Mouse (Mus musculus): Measurements from ENCODE around the gene Ccdc142. TPM values are rescaled to one million over a fixed set of nuclear protein-coding genes. Genes with fewer than 3 reads are reported as not detected.

The Ccdc142 gene
- polyA plus RNA-seq, 1 experiment from 2014 or later: 2.4 TPM

- no peak overlapping the region for H3K4me3 ChIP-seq (ENCODE audit: low read length)
- no peaks in the 10 kb centered on the region for H3K36me3 ChIP-seq (ENCODE audit: control insufficient read depth, insufficient read depth, low read length)
- WGBS: 88% methylated on average over 9 of the region's 9 CpGs
- no peaks in the 10 kb centered on the region for H3K9me3 ChIP-seq (ENCODE audit: control insufficient read depth, low read length)
- H3K4me2 ChIP-seq (replicated peaks; ENCODE audit: low read depth, low read length): no peak overlapping the region
- H3K4me1 ChIP-seq (ENCODE audit: control insufficient read depth, insufficient read depth, low read length): peaks cover 20% of the 10 kb centered on the region
- H3K27me3 ChIP-seq (ENCODE audit: control insufficient read depth, insufficient read depth, low read length): no peaks in the 10 kb centered on the region
- H3K9ac ChIP-seq (ENCODE audit: low read depth, low read length): no peak overlapping the region
- ATAC-seq (ENCODE audit: low FRiP score, low TSS enrichment): no peak
- H3K27ac ChIP-seq (ENCODE audit: low read depth, low read length): no peak overlapping the region
Observed at GRCm38 (mm10) chr6:83132176-83132919, 30.9 kb downstream of the Ccdc142 start.

GRCm38 (mm10) chr6:83134226-83134625 lies 32.8 kb downstream of the Ccdc142 start:
- no peak overlapping the region for H3K9ac ChIP-seq (ENCODE audit: low read depth, low read length)
- no peak overlapping the region for H3K4me3 ChIP-seq (ENCODE audit: low read length)
- ATAC-seq (ENCODE audit: low FRiP score, low TSS enrichment): no peak
- H3K27me3 ChIP-seq (ENCODE audit: control insufficient read depth, insufficient read depth, low read length): no peaks in the 10 kb centered on the region
- WGBS: 68% methylated on average over 3 of the region's 3 CpGs
- no peak overlapping the region for H3K4me2 ChIP-seq (replicated peaks; ENCODE audit: low read depth, low read length)
- no peaks in the 10 kb centered on the region for H3K9me3 ChIP-seq (ENCODE audit: control insufficient read depth, low read length)
- H3K36me3 ChIP-seq (ENCODE audit: control insufficient read depth, insufficient read depth, low read length): no peaks in the 10 kb centered on the region; the same call in 1 of the 2 replicates
- H3K4me1 ChIP-seq (ENCODE audit: control insufficient read depth, insufficient read depth, low read length): peaks cover 34% of the 10 kb centered on the region
- H3K27ac ChIP-seq (ENCODE audit: low read depth, low read length): no peak overlapping the region

GRCm38 (mm10) chr6:83134951-83135513 lies 33.6 kb downstream of the Ccdc142 start, which contains the start of gene Rtkn:
Gene Rtkn, plus strand, starts transcription at chr6:83135463.
- H3K9me3 ChIP-seq (ENCODE audit: control insufficient read depth, low read length): no peaks in the 10 kb centered on the region
- peak within 1 kb of the TSS; percentile 66 for H3K4me3 ChIP-seq (ENCODE audit: low read length)
- H3K27me3 ChIP-seq (ENCODE audit: control insufficient read depth, insufficient read depth, low read length): no peaks in the 10 kb centered on the region
- no peaks in the 10 kb centered on the region; the same call in 1 of the 2 replicates for H3K36me3 ChIP-seq (ENCODE audit: control insufficient read depth, insufficient read depth, low read length)
- peak within 1 kb of the TSS; percentile 89 for H3K9ac ChIP-seq (ENCODE audit: low read depth, low read length)
- peak within 1 kb of the TSS; percentile 74 for H3K4me2 ChIP-seq (replicated peaks; ENCODE audit: low read depth, low read length)
- peaks cover 34% of the 10 kb centered on the region for H3K4me1 ChIP-seq (ENCODE audit: control insufficient read depth, insufficient read depth, low read length)
- 62% methylated on average over 7 of the region's 7 CpGs for WGBS
- no peak for ATAC-seq (ENCODE audit: low FRiP score, low TSS enrichment)
- peak within 1 kb of the TSS; percentile 99 for H3K27ac ChIP-seq (ENCODE audit: low read depth, low read length)

- no peaks in the 10 kb centered on the region; the same call in 1 of the 2 replicates for H3K36me3 ChIP-seq (ENCODE audit: control insufficient read depth, insufficient read depth, low read length)
- peak overlapping the region; percentile 66 for H3K4me3 ChIP-seq (ENCODE audit: low read length)
- 2% methylated on average over 37 of the region's 37 CpGs for WGBS
- peak overlapping the region; percentile 74 for H3K4me2 ChIP-seq (replicated peaks; ENCODE audit: low read depth, low read length)
- H3K27me3 ChIP-seq (ENCODE audit: control insufficient read depth, insufficient read depth, low read length): no peaks in the 10 kb centered on the region
- peaks cover 34% of the 10 kb centered on the region for H3K4me1 ChIP-seq (ENCODE audit: control insufficient read depth, insufficient read depth, low read length)
- H3K9me3 ChIP-seq (ENCODE audit: control insufficient read depth, low read length): no peaks in the 10 kb centered on the region
- ATAC-seq (ENCODE audit: low FRiP score, low TSS enrichment): no peak
- peak overlapping the region; percentile 99 for H3K27ac ChIP-seq (ENCODE audit: low read depth, low read length)
- peak overlapping the region; percentile 89 for H3K9ac ChIP-seq (ENCODE audit: low read depth, low read length)
Observed at GRCm38 (mm10) chr6:83135571-83136161, 34.3 kb downstream of the Ccdc142 start.

- Histone ChIP-seq H3K4me1 (ENCODE audit: control insufficient read depth, insufficient read depth, low read length) (peaks cover 28% of the 10 kb centered on the region), H3K4me3 (ENCODE audit: low read length) (peak overlapping the region; percentile 66), H3K9ac (ENCODE audit: low read depth, low read length) (peak overlapping the region; percentile 89), H3K27ac (ENCODE audit: low read depth, low read length) (peak overlapping the region; percentile 99), H3K9me3 (ENCODE audit: control insufficient read depth, low read length) (no peaks in the 10 kb centered on the region), H3K27me3 (ENCODE audit: control insufficient read depth, insufficient read depth, low read length) (no peaks in the 10 kb centered on the region), H3K36me3 (ENCODE audit: control insufficient read depth, insufficient read depth, low read length) (no peaks in the 10 kb centered on the region; the same call in 1 of the 2 replicates), H3K4me2 (replicated peaks; ENCODE audit: low read depth, low read length) (peak overlapping the region; percentile 74)
- peak; percentile 7; the same call in 1 of the 2 replicates for ATAC-seq (ENCODE audit: low FRiP score, low TSS enrichment)
- WGBS: 14% methylated on average over 5 of the region's 5 CpGs
Observed at GRCm38 (mm10) chr6:83136291-83136880, 35.0 kb downstream of the Ccdc142 start.

- peak overlapping the region; percentile 74 for H3K4me2 ChIP-seq (replicated peaks; ENCODE audit: low read depth, low read length)
- peak; percentile 76 for ATAC-seq (ENCODE audit: low FRiP score, low TSS enrichment)
- no peaks in the 10 kb centered on the region for H3K9me3 ChIP-seq (ENCODE audit: control insufficient read depth, low read length)
- H3K4me3 ChIP-seq (ENCODE audit: low read length): peak overlapping the region; percentile 66
- peak overlapping the region; percentile 99 for H3K27ac ChIP-seq (ENCODE audit: low read depth, low read length)
- peak overlapping the region; percentile 89 for H3K9ac ChIP-seq (ENCODE audit: low read depth, low read length)
- no peaks in the 10 kb centered on the region; the same call in 1 of the 2 replicates for H3K36me3 ChIP-seq (ENCODE audit: control insufficient read depth, insufficient read depth, low read length)
- no peaks in the 10 kb centered on the region for H3K27me3 ChIP-seq (ENCODE audit: control insufficient read depth, insufficient read depth, low read length)
- peaks cover 33% of the 10 kb centered on the region for H3K4me1 ChIP-seq (ENCODE audit: control insufficient read depth, insufficient read depth, low read length)
- WGBS: under 1% methylated on average over 25 of the region's 26 CpGs
Observed at GRCm38 (mm10) chr6:83136881-83137575, 35.6 kb downstream of the Ccdc142 start.

- H3K4me1 ChIP-seq (ENCODE audit: control insufficient read depth, insufficient read depth, low read length): peaks cover 38% of the 10 kb centered on the region
- H3K27me3 ChIP-seq (ENCODE audit: control insufficient read depth, insufficient read depth, low read length): no peaks in the 10 kb centered on the region
- peak; percentile 84 for ATAC-seq (ENCODE audit: low FRiP score, low TSS enrichment)
- H3K9me3 ChIP-seq (ENCODE audit: control insufficient read depth, low read length): no peaks in the 10 kb centered on the region
- peak overlapping the region; percentile 89 for H3K9ac ChIP-seq (ENCODE audit: low read depth, low read length)
- H3K36me3 ChIP-seq (ENCODE audit: control insufficient read depth, insufficient read depth, low read length): no peaks in the 10 kb centered on the region; the same call in 1 of the 2 replicates
- WGBS: under 1% methylated on average over 12 of the region's 12 CpGs
- peak overlapping the region; percentile 66 for H3K4me3 ChIP-seq (ENCODE audit: low read length)
- peak overlapping the region; percentile 74 for H3K4me2 ChIP-seq (replicated peaks; ENCODE audit: low read depth, low read length)
- H3K27ac ChIP-seq (ENCODE audit: low read depth, low read length): peak overlapping the region; percentile 99
Observed at GRCm38 (mm10) chr6:83137576-83137950, 36.2 kb downstream of the Ccdc142 start.

GRCm38 (mm10) chr6:83138056-83138455 lies 36.7 kb downstream of the Ccdc142 start:
- peaks cover 2% of the 10 kb centered on the region; the same call in 1 of the 2 replicates for H3K36me3 ChIP-seq (ENCODE audit: control insufficient read depth, insufficient read depth, low read length)
- H3K9ac ChIP-seq (ENCODE audit: low read depth, low read length): peak overlapping the region; percentile 89
- peak; percentile 51 for ATAC-seq (ENCODE audit: low FRiP score, low TSS enrichment)
- peak overlapping the region; percentile 74 for H3K4me2 ChIP-seq (replicated peaks; ENCODE audit: low read depth, low read length)
- WGBS: under 1% methylated on average over 11 of the region's 11 CpGs
- no peaks in the 10 kb centered on the region for H3K9me3 ChIP-seq (ENCODE audit: control insufficient read depth, low read length)
- H3K4me3 ChIP-seq (ENCODE audit: low read length): peak overlapping the region; percentile 66
- peak overlapping the region; percentile 99 for H3K27ac ChIP-seq (ENCODE audit: low read depth, low read length)
- H3K27me3 ChIP-seq (ENCODE audit: control insufficient read depth, insufficient read depth, low read length): no peaks in the 10 kb centered on the region
- peaks cover 38% of the 10 kb centered on the region for H3K4me1 ChIP-seq (ENCODE audit: control insufficient read depth, insufficient read depth, low read length)

All from kidney, embryonic 14.5 days (tissue).